31 mouse cellular contexts compared by ENCODE assay signal in the genomic region with DNA sequence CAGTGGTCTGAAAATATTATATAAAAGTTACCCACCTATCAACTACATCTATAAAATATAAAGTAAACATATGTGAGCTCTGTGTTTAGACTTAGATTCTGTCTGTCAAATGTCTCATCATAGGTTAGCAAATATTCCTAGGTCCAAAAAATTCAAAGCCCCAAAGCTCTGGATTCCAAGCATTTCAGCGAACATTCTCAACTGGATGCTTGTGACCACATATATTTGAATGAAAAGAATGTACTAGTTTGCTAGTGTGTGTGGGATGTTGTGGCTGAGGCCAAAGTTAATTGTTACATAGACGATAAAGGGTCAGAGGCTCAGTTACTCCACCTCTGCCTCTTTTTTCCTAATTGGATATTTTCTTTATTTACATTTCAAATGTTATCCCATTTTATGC.
"Had no signal": no experiment of that assay in that cellular context is flagged by ENCODE, and none has a peak within 500 bp of the region (broad histone marks: within the 10 kb centered on the region; RNA-seq: fewer than 3 reads in every experiment).

No protein-coding gene starts in this region.

- H3K4me3 ChIP-seq: left cerebral cortex, adult 2 months; limb, embryonic 10.5 days; limb, embryonic 12.5 days; limb, embryonic 13.5 days; limb, embryonic 15.5 days; liver, embryonic 12.5 days; liver, embryonic 13.5 days; liver, embryonic 15.5 days; lung, embryonic 15.5 days; megakaryocyte, embryonic 14.5 days; midbrain, embryonic 10.5 days; midbrain, embryonic 12.5 days; midbrain, embryonic 13.5 days; midbrain, embryonic 15.5 days; myocyte had no signal

- H3K9me3 ChIP-seq: limb, embryonic 10.5 days; limb, embryonic 12.5 days; limb, embryonic 13.5 days; limb, embryonic 15.5 days; liver, embryonic 12.5 days; liver, embryonic 13.5 days; liver, embryonic 15.5 days; lung, embryonic 15.5 days; midbrain, embryonic 15.5 days had no signal

- H3K27ac ChIP-seq: left cerebral cortex, adult 2 months; limb, embryonic 10.5 days; limb, embryonic 12.5 days; limb, embryonic 13.5 days; limb, embryonic 15.5 days; liver, embryonic 12.5 days; liver, embryonic 13.5 days; liver, embryonic 14.5 days; liver, embryonic 15.5 days; lung, embryonic 15.5 days; macrophage; midbrain, embryonic 10.5 days; midbrain, embryonic 12.5 days; midbrain, embryonic 13.5 days; midbrain, embryonic 15.5 days had no signal

- ATAC-seq: liver, embryonic 12.5 days; liver, postnatal 0 days; midbrain, embryonic 13.5 days; midbrain, embryonic 15.5 days; midbrain, embryonic 16.5 days had no signal

- DNase-seq: left cerebral cortex, postnatal 4 days; liver; liver, embryonic 13.5 days; liver, postnatal 0 days; lung, adult 18-20 months; lung, adult 2 months; lung, embryonic 14.5 days; lung, postnatal 10 days; lung, postnatal 14 days; lung, postnatal 36 days; lung, postnatal 4 days; midbrain, embryonic 14.5 days had no signal

- H3K36me3 ChIP-seq: limb, embryonic 10.5 days; limb, embryonic 12.5 days; limb, embryonic 13.5 days; limb, embryonic 15.5 days; liver, embryonic 12.5 days; liver, embryonic 13.5 days; liver, embryonic 15.5 days; lung, embryonic 15.5 days; midbrain, embryonic 10.5 days; midbrain, embryonic 12.5 days; midbrain, embryonic 13.5 days; midbrain, embryonic 15.5 days had no signal

- H3K4me2 ChIP-seq: limb, embryonic 12.5 days; limb, embryonic 13.5 days; limb, embryonic 15.5 days; liver, embryonic 11.5 days; liver, embryonic 12.5 days; liver, embryonic 13.5 days; liver, embryonic 15.5 days; lung, embryonic 14.5 days; lung, embryonic 15.5 days; midbrain, embryonic 11.5 days; midbrain, embryonic 12.5 days; midbrain, embryonic 13.5 days; midbrain, embryonic 15.5 days had no signal

- H3K27me3 ChIP-seq: limb, embryonic 12.5 days; limb, embryonic 13.5 days; limb, embryonic 15.5 days; liver, embryonic 12.5 days; liver, embryonic 13.5 days; liver, embryonic 15.5 days; lung, embryonic 15.5 days; megakaryocyte, embryonic 14.5 days; midbrain, embryonic 12.5 days; midbrain, embryonic 13.5 days; midbrain, embryonic 15.5 days had no signal

- H3K9ac ChIP-seq: limb, embryonic 12.5 days; limb, embryonic 13.5 days; limb, embryonic 15.5 days; liver, embryonic 12.5 days; liver, embryonic 13.5 days; liver, embryonic 14.5 days; liver, embryonic 15.5 days; liver, postnatal 0 days; lung, embryonic 14.5 days; lung, embryonic 15.5 days; midbrain, embryonic 12.5 days; midbrain, embryonic 13.5 days; midbrain, embryonic 15.5 days had no signal

- H3K4me1 ChIP-seq: limb, embryonic 10.5 days; limb, embryonic 12.5 days; limb, embryonic 13.5 days; limb, embryonic 15.5 days; liver, embryonic 12.5 days; liver, embryonic 13.5 days; liver, embryonic 15.5 days; lung, embryonic 15.5 days; megakaryocyte, embryonic 14.5 days; midbrain, embryonic 10.5 days; midbrain, embryonic 12.5 days; midbrain, embryonic 13.5 days; midbrain, embryonic 15.5 days had no signal
